Mouse (Mus musculus) small intestine, adult 2 months (tissue): ENCODE data around the gene Amz2.

ENCODE experiments used
- CTCF ChIP-seq: fragments of 200-500 bp; IDR thresholded peaks from 2 replicates; pipeline ENCODE4 v1.5.1; 2012; ENCODE audit warnings: low read depth, mild to moderate bottlenecking, control low read depth, inconsistent platforms, low read length, moderate library complexity, mixed read lengths; ENCODE audit not compliant: insufficient replicate concordance, insufficient read length; ENCODE audit errors: extremely low read depth
- POLR2A ChIP-seq: fragments of 200-500 bp; IDR thresholded peaks from 2 replicates; pipeline ENCODE4 v1.6.1; 2012; ENCODE audit warnings: low read depth, mild to moderate bottlenecking, control low read depth, inconsistent platforms, low read length, moderate library complexity

- TF ChIP-seq POLR2A (no peak), CTCF (no peak)
Observed at GRCm38 (mm10) chr11:109475717-109476116, 50.0 kb downstream of the Amz2 start.
